Mouse (Mus musculus) midbrain, embryonic 10.5 days (tissue): ENCODE measurements around the gene Rhoj. TPM values are rescaled to one million over a fixed set of nuclear protein-coding genes. Genes with fewer than 3 reads are reported as not detected.

ENCODE experiments used
- DNase-seq: peaks from one replicate; pipeline ENCODE4 v3.0.0-alpha.2; 2017; ENCODE audit warnings: low spot score
- H3K27ac ChIP-seq: fragments of 300-500 bp; sonication (generic); replicated peaks from 2 replicates; pipeline ENCODE4 v1.5.1; 2016; ENCODE audit warnings: mild to moderate bottlenecking
- H3K27me3 ChIP-seq: fragments of 300-500 bp; sonication (generic); 2 replicates; pipeline ENCODE4 v1.6.1; 2016; ENCODE audit warnings: low read depth, mild to moderate bottlenecking; ENCODE audit not compliant: poor library complexity, severe bottlenecking
- H3K36me3 ChIP-seq: fragments of 300-500 bp; sonication (generic); 2 replicates; pipeline ENCODE4 v1.6.1; 2016; ENCODE audit warnings: mild to moderate bottlenecking, moderate library complexity
- H3K4me1 ChIP-seq: fragments of 300-500 bp; sonication (generic); 2 replicates; pipeline ENCODE4 v1.6.1; 2016
- H3K4me3 ChIP-seq: fragments of 300-500 bp; sonication (generic); 2 replicates; pipeline ENCODE4 v1.5.1; 2016; ENCODE audit warnings: mild to moderate bottlenecking, moderate library complexity
- H3K9me3 ChIP-seq: fragments of 300-500 bp; sonication (generic); replicated peaks from 2 replicates; pipeline ENCODE4 v1.6.1; 2016; ENCODE audit warnings: mild to moderate bottlenecking
- WGBS: fragments of 180-500 bp; shearing (Covaris S2); methylation state at CpG from one replicate; pipeline ENCODE4 v1.1.7; 2016; 5-methylcytosine and 5-hydroxymethylcytosine counted together
- polyA plus RNA-seq: library from polyadenylated mRNA; unstranded; fragments of >200 nt; fragmentation: Nextera tagmentation; extraction: Ambion mirVana; gene quantifications from 2 replicates; pipeline ENCODE4 v1.2.1, GENCODE M21; 2016

Gene Rhoj
- polyA plus RNA-seq = 23.4 and 25.6 TPM in 2 replicates

GRCm38 (mm10) chr12:75307961-75308951, at the start of gene Rhoj:
Gene Rhoj (plus strand): TSS chr12:75308322.
- H3K4me3 ChIP-seq = peak within 1 kb of the TSS; percentile 65
- DNase-seq = peak; percentile 76
- WGBS = under 1% methylated on average over 34 of the region's 34 CpGs
- no peaks in the 10 kb centered on the region for H3K9me3 ChIP-seq
- peak within 1 kb of the TSS; percentile 88 for H3K27ac ChIP-seq
- peaks cover 11% of the 10 kb centered on the region for H3K27me3 ChIP-seq
- H3K4me1 ChIP-seq = peaks cover 18% of the 10 kb centered on the region
- H3K36me3 ChIP-seq = no peaks in the 10 kb centered on the region

- no peaks in the 10 kb centered on the region for H3K27me3 ChIP-seq
- no peaks in the 10 kb centered on the region for H3K9me3 ChIP-seq
- 75% methylated on average over 4 of the region's 4 CpGs for WGBS
- no peak overlapping the region for H3K27ac ChIP-seq
- no peak overlapping the region for H3K4me3 ChIP-seq
- no peak for DNase-seq
- no peaks in the 10 kb centered on the region for H3K4me1 ChIP-seq
- no peaks in the 10 kb centered on the region for H3K36me3 ChIP-seq
Observed at GRCm38 (mm10) chr12:75271726-75272125, 36.4 kb upstream of the Rhoj start.

- H3K36me3 ChIP-seq = no peaks in the 10 kb centered on the region
- DNase-seq = no peak
- no peaks in the 10 kb centered on the region for H3K9me3 ChIP-seq
- 89% methylated on average over 2 of the region's 2 CpGs for WGBS
- H3K4me3 ChIP-seq = no peak overlapping the region
- H3K4me1 ChIP-seq = no peaks in the 10 kb centered on the region
- no peak overlapping the region for H3K27ac ChIP-seq
- H3K27me3 ChIP-seq = no peaks in the 10 kb centered on the region
Observed at GRCm38 (mm10) chr12:75275730-75276129, 32.4 kb upstream of the Rhoj start.

GRCm38 (mm10) chr12:75277425-75277824, 30.7 kb upstream of the Rhoj start:
- Histone ChIP-seq H3K4me1 (no peaks in the 10 kb centered on the region), H3K27ac (no peak overlapping the region), H3K36me3 (no peaks in the 10 kb centered on the region), H3K9me3 (no peaks in the 10 kb centered on the region), H3K4me3 (no peak overlapping the region), H3K27me3 (no peaks in the 10 kb centered on the region)
- no peak for DNase-seq
- 95% methylated on average over 2 of the region's 2 CpGs for WGBS

GRCm38 (mm10) chr12:75280502-75280901, 27.6 kb upstream of the Rhoj start:
- Histone ChIP-seq H3K36me3 (no peaks in the 10 kb centered on the region), H3K27ac (no peak overlapping the region), H3K4me3 (no peak overlapping the region), H3K4me1 (peaks cover 6% of the 10 kb centered on the region; the same call in 1 of the 2 replicates), H3K9me3 (no peaks in the 10 kb centered on the region), H3K27me3 (no peaks in the 10 kb centered on the region)
- 67% methylated on average over 7 of the region's 7 CpGs for WGBS
- no peak for DNase-seq

GRCm38 (mm10) chr12:75283226-75283625, 24.9 kb upstream of the Rhoj start:
- H3K4me3 ChIP-seq = no peak overlapping the region
- peaks cover 11% of the 10 kb centered on the region; the same call in 1 of the 2 replicates for H3K4me1 ChIP-seq
- H3K27me3 ChIP-seq = no peaks in the 10 kb centered on the region
- no peak overlapping the region for H3K27ac ChIP-seq
- 55% methylated on average over 2 of the region's 2 CpGs for WGBS
- H3K36me3 ChIP-seq = no peaks in the 10 kb centered on the region
- DNase-seq = no peak
- H3K9me3 ChIP-seq = no peaks in the 10 kb centered on the region

GRCm38 (mm10) chr12:75286166-75286565, 22.0 kb upstream of the Rhoj start:
- Histone ChIP-seq H3K4me1 (peaks cover 11% of the 10 kb centered on the region; the same call in 1 of the 2 replicates), H3K9me3 (no peaks in the 10 kb centered on the region), H3K4me3 (no peak overlapping the region), H3K27ac (no peak overlapping the region), H3K36me3 (no peaks in the 10 kb centered on the region), H3K27me3 (no peaks in the 10 kb centered on the region)
- DNase-seq = no peak
- 81% methylated on average over 3 of the region's 3 CpGs for WGBS

- WGBS = 84% methylated on average over 2 of the region's 2 CpGs
- Histone ChIP-seq H3K27me3 (no peaks in the 10 kb centered on the region), H3K27ac (no peak overlapping the region), H3K4me3 (no peak overlapping the region), H3K36me3 (no peaks in the 10 kb centered on the region), H3K4me1 (0 out of 2 replicates have a peak, but pooled peaks cover 5% of the 10 kb centered on the region), H3K9me3 (no peaks in the 10 kb centered on the region)
- no peak for DNase-seq
Observed at GRCm38 (mm10) chr12:75290524-75290923, 17.6 kb upstream of the Rhoj start.

- Histone ChIP-seq H3K9me3 (no peaks in the 10 kb centered on the region), H3K27me3 (no peaks in the 10 kb centered on the region), H3K27ac (no peak overlapping the region), H3K4me3 (no peak overlapping the region), H3K36me3 (no peaks in the 10 kb centered on the region), H3K4me1 (no peaks in the 10 kb centered on the region)
- DNase-seq = no peak
- 94% methylated on average over 5 of the region's 5 CpGs for WGBS
Observed at GRCm38 (mm10) chr12:75291556-75291955, 16.6 kb upstream of the Rhoj start.

- Histone ChIP-seq H3K4me3 (no peak overlapping the region), H3K27ac (no peak overlapping the region), H3K27me3 (no peaks in the 10 kb centered on the region), H3K4me1 (no peaks in the 10 kb centered on the region), H3K9me3 (no peaks in the 10 kb centered on the region), H3K36me3 (no peaks in the 10 kb centered on the region)
- no peak for DNase-seq
- 87% methylated on average over 6 of the region's 6 CpGs for WGBS
Observed at GRCm38 (mm10) chr12:75292939-75293338, 15.2 kb upstream of the Rhoj start.

GRCm38 (mm10) chr12:75299865-75300264, 8.3 kb upstream of the Rhoj start:
- 89% methylated on average over 1 of the region's 1 CpGs for WGBS

GRCm38 (mm10) chr12:75304132-75304531, 4.0 kb upstream of the Rhoj start:
- peaks cover under 1% of the 10 kb centered on the region; the same call in 1 of the 2 replicates for H3K27me3 ChIP-seq
- 91% methylated on average over 6 of the region's 6 CpGs for WGBS
- H3K4me1 ChIP-seq = peaks cover 16% of the 10 kb centered on the region
- no peak for DNase-seq
- H3K4me3 ChIP-seq = no peak overlapping the region
- no peaks in the 10 kb centered on the region for H3K36me3 ChIP-seq
- no peaks in the 10 kb centered on the region for H3K9me3 ChIP-seq
- no peak overlapping the region for H3K27ac ChIP-seq

More at GRCm38 (mm10) chr12:75299865-75300264, 8.3 kb upstream of the Rhoj start:
- Histone ChIP-seq H3K27me3 (no peaks in the 10 kb centered on the region), H3K4me1 (no peaks in the 10 kb centered on the region), H3K9me3 (no peaks in the 10 kb centered on the region), H3K4me3 (no peak overlapping the region), H3K27ac (no peak overlapping the region), H3K36me3 (no peaks in the 10 kb centered on the region)
- no peak for DNase-seq

- peaks cover 11% of the 10 kb centered on the region for H3K27me3 ChIP-seq
- no peaks in the 10 kb centered on the region for H3K36me3 ChIP-seq
- H3K27ac ChIP-seq = no peak overlapping the region
- no peaks in the 10 kb centered on the region for H3K9me3 ChIP-seq
- 61% methylated on average over 6 of the region's 6 CpGs for WGBS
- no peak overlapping the region for H3K4me3 ChIP-seq
- DNase-seq = peak; percentile 31
- peaks cover 18% of the 10 kb centered on the region for H3K4me1 ChIP-seq
Observed at GRCm38 (mm10) chr12:75309756-75310155, 1.6 kb downstream of the Rhoj start.
